Mouse (Mus musculus) embryonic fibroblast, embryonic 13.5 days (primary cell): ENCODE results near the gene Lnpep.

ENCODE experiments used
- CTCF ChIP-seq: IDR thresholded peaks from 2 replicates; pipeline ENCODE4 v1.5.1; 2011; ENCODE audit warnings: mild to moderate bottlenecking, control low read depth, low read length, moderate library complexity, borderline replicate concordance; ENCODE audit not compliant: insufficient read depth
- POLR2A ChIP-seq: IDR thresholded peaks from 2 replicates; pipeline ENCODE4 v1.6.1; 2011; ENCODE audit warnings: low read depth, mild to moderate bottlenecking, control low read depth, low read length, moderate library complexity

GRCm38 (mm10) chr17:17585115-17585514 is 39.7 kb downstream of the Lnpep start:
- TF ChIP-seq CTCF, result no peak
- TF ChIP-seq POLR2A, result no peak
